Comparison of ENCODE assay signal across 9 mouse cellular contexts in the genomic region with DNA sequence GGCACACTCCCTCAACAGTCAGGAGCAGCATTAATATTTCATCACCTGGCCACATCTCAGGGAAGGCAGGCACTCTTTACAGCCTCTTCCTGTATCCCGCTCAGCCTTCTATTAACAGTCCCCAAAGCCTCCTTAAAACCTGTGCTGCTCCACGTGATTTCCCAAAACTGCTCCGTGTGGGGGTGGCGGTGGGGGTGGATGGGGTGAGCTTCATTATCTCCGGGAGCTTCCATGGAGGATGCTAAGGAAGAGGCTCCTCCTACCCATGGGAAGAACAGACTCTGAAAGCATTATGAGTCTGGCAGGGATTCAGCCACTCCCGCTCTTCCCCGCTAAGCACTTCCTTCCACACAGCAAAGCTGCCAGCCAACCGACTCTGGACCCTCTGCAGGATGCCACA.
A peak's percentile ranks its signal among the peaks of the same experiment; 100 is the strongest.
DNase-seq lines count a peak whose midpoint lies in the region; ATAC-seq and TF ChIP-seq lines count a peak whose summit lies in the region.
"Had no signal": no experiment of that assay in that cellular context is flagged by ENCODE, and none has a peak within 500 bp of the region (broad histone marks: within the 10 kb centered on the region; RNA-seq: fewer than 3 reads in every experiment).

No protein-coding gene starts in this region.

- H3K4me3 ChIP-seq in kidney, adult 2 months (ENCODE audit: insufficient read depth, low read depth, low read length): no peak overlapping the region
- H3K4me3 ChIP-seq in kidney, embryonic 14.5 days (ENCODE audit: low read length): no peak overlapping the region
- peak overlapping the region; percentile 8 for H3K4me3 ChIP-seq in midbrain, embryonic 16.5 days (ENCODE audit: low read depth, low read length)

- no peak overlapping the region for H3K9ac ChIP-seq in kidney, embryonic 14.5 days (ENCODE audit: low read depth, low read length)
- H3K9ac ChIP-seq in midbrain, embryonic 16.5 days (ENCODE audit: low read depth, low read length): 0 out of 2 replicates have a peak overlapping the region, but pooled peaks have one; percentile 35
- H3K9ac ChIP-seq: liver, embryonic 14.5 days had no signal

- 28% methylated on average over 8 of the region's 8 CpGs for WGBS in kidney, adult 2 months
- WGBS in kidney, embryonic 14.5 days: 29% methylated on average over 8 of the region's 8 CpGs
- 19% methylated on average over 8 of the region's 8 CpGs for WGBS in midbrain, embryonic 16.5 days

- TF ChIP-seq CTCF in kidney, adult 2 months (conservative IDR thresholded peaks at IDR 0.05; ENCODE audit: insufficient read depth, insufficient read length, low read depth, low read length): no peak
- no peak for TF ChIP-seq CTCF in brain, embryonic 14.5 days (IDR thresholded peaks at IDR 0.05; ENCODE audit: borderline replicate concordance, extremely low read depth, insufficient read depth, insufficient read length)

- H3K27me3 ChIP-seq in kidney, adult 2 months (replicated peaks; ENCODE audit: control insufficient read depth, insufficient read depth, low read length): no peaks in the 10 kb centered on the region
- no peaks in the 10 kb centered on the region for H3K27me3 ChIP-seq in kidney, embryonic 14.5 days (ENCODE audit: control insufficient read depth, insufficient read depth, low read length)
- H3K27me3 ChIP-seq in midbrain, embryonic 16.5 days (ENCODE audit: control insufficient read depth, insufficient read depth, low read depth, low read length): no peaks in the 10 kb centered on the region

- H3K36me3 ChIP-seq in kidney, adult 2 months (ENCODE audit: control insufficient read depth, insufficient read depth, low read length): no peaks in the 10 kb centered on the region
- no peaks in the 10 kb centered on the region for H3K36me3 ChIP-seq in kidney, embryonic 14.5 days (ENCODE audit: control insufficient read depth, insufficient read depth, low read length)
- no peaks in the 10 kb centered on the region for H3K36me3 ChIP-seq in midbrain, embryonic 16.5 days (ENCODE audit: control insufficient read depth, insufficient read depth, low read length)

- no peaks in the 10 kb centered on the region for H3K9me3 ChIP-seq in kidney, embryonic 14.5 days (ENCODE audit: control insufficient read depth, low read length)
- H3K9me3 ChIP-seq in midbrain, embryonic 16.5 days (replicated peaks; ENCODE audit: control insufficient read depth, low read length, poor library complexity, severe bottlenecking): no peaks in the 10 kb centered on the region

- DNase-seq in kidney, adult 2 months: peak; percentile 22
- DNase-seq in brain, embryonic 14.5 days (ENCODE audit: low read depth): peak; percentile 80
- peak; percentile 74 to 75 for DNase-seq in frontal cortex, postnatal 36 days (ENCODE audit: low spot score in 2 of 2)
- DNase-seq in spleen, postnatal 14 days (ENCODE audit: low spot score in 2 of 2): no peak
- no peak for DNase-seq in ovary, adult 18-20 months (ENCODE audit: low spot score)
- no peak for DNase-seq in adrenal gland, postnatal 25 days

- TF ChIP-seq POLR2A in kidney, adult 2 months (IDR thresholded peaks at IDR 0.05; ENCODE audit: low read depth, low read length): no peak
- no peak for TF ChIP-seq POLR2A in brain, embryonic 14.5 days (IDR thresholded peaks at IDR 0.05; ENCODE audit: borderline replicate concordance, extremely low read depth, insufficient read depth, insufficient read length, poor library complexity, severe bottlenecking)

- H3K4me2 ChIP-seq in kidney, embryonic 14.5 days (replicated peaks; ENCODE audit: low read depth, low read length): no peak overlapping the region
- peak overlapping the region; percentile 49 for H3K4me2 ChIP-seq in midbrain, embryonic 16.5 days (ENCODE audit: low read length)

- H3K27ac ChIP-seq in kidney, adult 2 months (ENCODE audit: insufficient read depth, low read depth, low read length): no peak overlapping the region
- H3K27ac ChIP-seq in kidney, embryonic 14.5 days (ENCODE audit: low read depth, low read length): no peak overlapping the region
- 0 out of 2 replicates have a peak overlapping the region, but pooled peaks have one; percentile 26 for H3K27ac ChIP-seq in midbrain, embryonic 16.5 days (ENCODE audit: low read length)
- H3K27ac ChIP-seq: liver, embryonic 14.5 days had no signal

- ATAC-seq in kidney, embryonic 14.5 days (ENCODE audit: low FRiP score, low TSS enrichment): no peak
- ATAC-seq in midbrain, embryonic 16.5 days: peak; percentile 75

- H3K4me1 ChIP-seq in kidney, adult 2 months (ENCODE audit: control insufficient read depth, insufficient read depth, low read length): no peaks in the 10 kb centered on the region
- H3K4me1 ChIP-seq in kidney, embryonic 14.5 days (ENCODE audit: control insufficient read depth, insufficient read depth, low read length): peaks cover 16% of the 10 kb centered on the region
- peaks cover 4% of the 10 kb centered on the region; the same call in 1 of the 2 replicates for H3K4me1 ChIP-seq in midbrain, embryonic 16.5 days (ENCODE audit: control insufficient read depth, insufficient read depth, low read length)

Comparison
In these comparisons a context has a peak if more than half of its experiments do, and no peak if none do; other contexts are left out.
1. DNase-seq: peak in kidney, adult 2 months (single experiment), brain, embryonic 14.5 days (single experiment) and frontal cortex, postnatal 36 days (2 of 2); none in spleen, postnatal 14 days (0 of 2), ovary, adult 18-20 months (single experiment) and adrenal gland, postnatal 25 days (single experiment).